In genomic region chr8:73161994-73162393, GRCm38 (mm10) we compare ENCODE assay signal across 11 mouse cellular contexts.
DNase-seq lines count a peak whose midpoint lies in the region; ATAC-seq and TF ChIP-seq lines count a peak whose summit lies in the region.
"Had no signal": no experiment of that assay in that cellular context is flagged by ENCODE, and none has a peak within 500 bp of the region (broad histone marks: within the 10 kb centered on the region; RNA-seq: fewer than 3 reads in every experiment).

No protein-coding gene starts in this region.

- H3K9me3 ChIP-seq in forebrain, embryonic 16.5 days (ENCODE audit: control insufficient read depth, low read length), result no peaks in the 10 kb centered on the region
- H3K9me3 ChIP-seq in forebrain, embryonic 11.5 days (ENCODE audit: control insufficient read depth, low read length), result no peaks in the 10 kb centered on the region

- H3K27ac ChIP-seq in forebrain, embryonic 16.5 days (ENCODE audit: low read length), result no peak overlapping the region
- H3K27ac ChIP-seq in forebrain, embryonic 11.5 days (ENCODE audit: low read depth, low read length), result no peak overlapping the region
- H3K27ac ChIP-seq in layer of hippocampus, adult 2 months, result peak overlapping the region; percentile 80
- H3K27ac ChIP-seq: kidney, postnatal 0 days had no signal

- no peaks in the 10 kb centered on the region for H3K36me3 ChIP-seq in forebrain, embryonic 16.5 days (ENCODE audit: control insufficient read depth, insufficient read depth)
- no peaks in the 10 kb centered on the region for H3K36me3 ChIP-seq in forebrain, embryonic 11.5 days (ENCODE audit: control insufficient read depth, insufficient read depth, low read length)

- H3K9ac ChIP-seq in forebrain, embryonic 16.5 days (replicated peaks; ENCODE audit: low read depth, low read length), result no peak overlapping the region
- no peak overlapping the region for H3K9ac ChIP-seq in forebrain, embryonic 11.5 days (ENCODE audit: low read length)

- no peaks in the 10 kb centered on the region for H3K4me1 ChIP-seq in forebrain, embryonic 16.5 days (replicated peaks; ENCODE audit: control insufficient read depth, insufficient read depth, low read length)
- no peaks in the 10 kb centered on the region for H3K4me1 ChIP-seq in forebrain, embryonic 11.5 days (replicated peaks; ENCODE audit: control insufficient read depth, insufficient read depth, low read length)

- no peak overlapping the region for H3K4me3 ChIP-seq in forebrain, embryonic 16.5 days (replicated peaks; ENCODE audit: low read length)
- H3K4me3 ChIP-seq in forebrain, embryonic 11.5 days (ENCODE audit: low read depth, low read length), result no peak overlapping the region
- no peak overlapping the region for H3K4me3 ChIP-seq in layer of hippocampus, adult 2 months

- no peak for TF ChIP-seq CTCF in layer of hippocampus, adult 2 months (conservative IDR thresholded peaks at IDR 0.05)

- H3K27me3 ChIP-seq in forebrain, embryonic 16.5 days (replicated peaks; ENCODE audit: control insufficient read depth, insufficient read depth, low read length), result no peaks in the 10 kb centered on the region
- no peaks in the 10 kb centered on the region for H3K27me3 ChIP-seq in forebrain, embryonic 11.5 days (ENCODE audit: control insufficient read depth, insufficient read depth, low read length)

- no peak for DNase-seq in forebrain, embryonic 11.5 days (ENCODE audit: low spot score)
- DNase-seq in layer of hippocampus, adult 2 months (ENCODE audit: low spot score in 2 of 2), result no peak
- DNase-seq in layer of hippocampus, adult 9-10 months (ENCODE audit: low spot score), result no peak
- DNase-seq in urinary bladder, postnatal 36 days (ENCODE audit: low spot score in 2 of 2), result peak; percentile 2 to 9
- DNase-seq in urinary bladder, adult 2 months (ENCODE audit: low spot score), result no peak
- no peak for DNase-seq in spleen, postnatal 36 days (ENCODE audit: low spot score in 2 of 2)
- DNase-seq: cerebellum, adult 18-20 months; retina, postnatal 1 day had no signal

- no peak overlapping the region for H3K4me2 ChIP-seq in forebrain, embryonic 16.5 days (ENCODE audit: low read length)
- H3K4me2 ChIP-seq in forebrain, embryonic 11.5 days (ENCODE audit: low read depth, low read length, severe bottlenecking), result no peak overlapping the region

- WGBS in forebrain, embryonic 16.5 days, result 76% methylated on average over 3 of the region's 3 CpGs
- WGBS in forebrain, embryonic 11.5 days, result 78% methylated on average over 3 of the region's 3 CpGs

- ATAC-seq in forebrain, embryonic 16.5 days, result peak; percentile 61; the same call in 1 of the 2 replicates
- ATAC-seq in forebrain, embryonic 11.5 days (replicated peaks; ENCODE audit: low FRiP score), result no peak
- ATAC-seq in erythroid progenitor cell, adult 5-6 weeks (replicated peaks; ENCODE audit: low FRiP score, poor library complexity, severe bottlenecking), result no peak

Comparison
In these comparisons a context has a peak if more than half of its experiments do, and no peak if none do; other contexts are left out.
1. DNase-seq: peak in urinary bladder, postnatal 36 days (2 of 2); none in forebrain, embryonic 11.5 days (single experiment), layer of hippocampus, adult 2 months (0 of 2), layer of hippocampus, adult 9-10 months (single experiment), urinary bladder, adult 2 months (single experiment) and spleen, postnatal 36 days (0 of 2).